Mouse (Mus musculus): ENCODE measurements around the gene Tspan18.

- no peak for TF ChIP-seq POLR2A (IDR thresholded peaks at IDR 0.05; ENCODE audit: borderline replicate concordance, extremely low read depth, low read depth, low read length)
- TF ChIP-seq CTCF (IDR thresholded peaks at IDR 0.05; ENCODE audit: insufficient read depth, low read length): no peak
Observed at GRCm38 (mm10) chr2:93257634-93258033, 76.7 kb downstream of the Tspan18 start.

Data from lung, adult 2 months (tissue).